Mouse (Mus musculus): ENCODE measurements around the gene Qrich1. TPM values are rescaled to one million over a fixed set of nuclear protein-coding genes. Genes with fewer than 3 reads are reported as not detected.

Qrich1 gene
- polyA plus RNA-seq, 1 experiment from 2014 or later: 165 TPM

MicroRNA genes within 50 kb of the gene (microRNA counts, 519-probe panel; counts per million panel counts)
- microRNA mmu-miR-191 (3,714 counts per million, percentile 55 among the panel's probes with 10 or more counts), microRNA mmu-miR-425 (2,891 counts per million, percentile 36 among the panel's probes with 10 or more counts)

Small RNA genes within 50 kb of the gene (microRNA-seq; reads per million reads assigned to microRNA genes)
- not detected for gene Gm24083 (ENCODE audit: borderline number of aligned reads)
- not detected for gene Mir191 (ENCODE audit: borderline number of aligned reads)
- 2,667 reads per million, percentile 80 among the genes with 10 or more reads in this experiment for gene Mir425 (ENCODE audit: borderline number of aligned reads)

Other genes starting within 250 kb of the Qrich1 start
- gene Nicn1, start 226.4 kb upstream of the Qrich1 start, polyA plus RNA-seq (2014; fragmentation: Nextera tagmentation; extraction: Ambion mirVana): 48.4 TPM in 2 replicates
- 14.6 and 16.4 TPM in 2 replicates for gene Amt, start 220.0 kb upstream of the Qrich1 start, polyA plus RNA-seq (2014; fragmentation: Nextera tagmentation; extraction: Ambion mirVana)
- 282 and 303 TPM in 2 replicates for gene Rhoa, start 210.7 kb upstream of the Qrich1 start, polyA plus RNA-seq (2014; fragmentation: Nextera tagmentation; extraction: Ambion mirVana)
- gene Tcta, start 210.6 kb upstream of the Qrich1 start, polyA plus RNA-seq (2014; fragmentation: Nextera tagmentation; extraction: Ambion mirVana): 20.6 and 25.4 TPM in 2 replicates
- gene Gpx1, start 177.9 kb upstream of the Qrich1 start, polyA plus RNA-seq (2014; fragmentation: Nextera tagmentation; extraction: Ambion mirVana): 888 and 899 TPM in 2 replicates
- 128 and 149 TPM in 2 replicates for gene Usp4, start 169.0 kb upstream of the Qrich1 start, polyA plus RNA-seq (2014; fragmentation: Nextera tagmentation; extraction: Ambion mirVana)
- 0.59 and 0.76 TPM in 2 replicates for gene 1700102P08Rik, start 124.0 kb upstream of the Qrich1 start, polyA plus RNA-seq (2014; fragmentation: Nextera tagmentation; extraction: Ambion mirVana)
- 1.5 and 1.7 TPM in 2 replicates for gene Ccdc36, start 88.3 kb upstream of the Qrich1 start, polyA plus RNA-seq (2014; fragmentation: Nextera tagmentation; extraction: Ambion mirVana)
- gene BC048562, start 80.3 kb upstream of the Qrich1 start, polyA plus RNA-seq (2014; fragmentation: Nextera tagmentation; extraction: Ambion mirVana): not detected in 2 replicates
- gene Ccdc71, start 56.3 kb upstream of the Qrich1 start, polyA plus RNA-seq (2014; fragmentation: Nextera tagmentation; extraction: Ambion mirVana): 49.1 and 63.2 TPM in 2 replicates
- gene Klhdc8b, start 55.2 kb upstream of the Qrich1 start, polyA plus RNA-seq (2014; fragmentation: Nextera tagmentation; extraction: Ambion mirVana): 19.0 and 22.4 TPM in 2 replicates
- 15.3 and 15.4 TPM in 2 replicates for gene Lamb2, start 37.1 kb upstream of the Qrich1 start, polyA plus RNA-seq (2014; fragmentation: Nextera tagmentation; extraction: Ambion mirVana)
- gene Usp19, start 26.2 kb upstream of the Qrich1 start, polyA plus RNA-seq (2014; fragmentation: Nextera tagmentation; extraction: Ambion mirVana): 52.5 and 59.2 TPM in 2 replicates
- 130 and 138 TPM in 2 replicates for gene Qars, start 9.1 kb upstream of the Qrich1 start, polyA plus RNA-seq (2014; fragmentation: Nextera tagmentation; extraction: Ambion mirVana)
- 242 and 248 TPM in 2 replicates for gene Impdh2, start 43.5 kb downstream of the Qrich1 start, polyA plus RNA-seq (2014; fragmentation: Nextera tagmentation; extraction: Ambion mirVana)
- gene Ndufaf3, start 50.6 kb downstream of the Qrich1 start, polyA plus RNA-seq (2014; fragmentation: Nextera tagmentation; extraction: Ambion mirVana): 48.4 and 49.0 TPM in 2 replicates
- 167 and 185 TPM in 2 replicates for gene Dalrd3, start 53.1 kb downstream of the Qrich1 start, polyA plus RNA-seq (2014; fragmentation: Nextera tagmentation; extraction: Ambion mirVana)
- 118 and 130 TPM in 2 replicates for gene Wdr6, start 61.9 kb downstream of the Qrich1 start, polyA plus RNA-seq (2014; fragmentation: Nextera tagmentation; extraction: Ambion mirVana)
- 6.4 and 8.1 TPM in 2 replicates for gene P4htm, start 80.9 kb downstream of the Qrich1 start, polyA plus RNA-seq (2014; fragmentation: Nextera tagmentation; extraction: Ambion mirVana)
- 44.1 and 48.4 TPM in 2 replicates for gene Arih2, start 132.6 kb downstream of the Qrich1 start, polyA plus RNA-seq (2014; fragmentation: Nextera tagmentation; extraction: Ambion mirVana)
- 30.8 and 34.5 TPM in 2 replicates for gene Slc25a20, start 145.3 kb downstream of the Qrich1 start, polyA plus RNA-seq (2014; fragmentation: Nextera tagmentation; extraction: Ambion mirVana)
- 36.2 and 37.9 TPM in 2 replicates for gene Prkar2a, start 172.5 kb downstream of the Qrich1 start, polyA plus RNA-seq (2014; fragmentation: Nextera tagmentation; extraction: Ambion mirVana)

Data from embryonic facial prominence, embryonic 11.5 days (tissue).